Mouse (Mus musculus) embryo, embryonic 9.5 days (tissue): ENCODE measurements around the gene Cpt1b.
A peak's percentile ranks its signal among the peaks of the same experiment; 100 is the strongest.

Experiments used
- DNase-seq: peaks from one replicate; pipeline ENCODE4 v3.0.0-alpha.2; 2017; ENCODE audit errors: extremely low spot score

Gene Cpt1b

GRCm38 (mm10) chr15:89425711-89426121, at the start of gene Cpt1b:
Gene Cpt1b, minus strand, starts transcription at chr15:89425863.
- DNase-seq = peak; percentile 20

GRCm38 (mm10) chr15:89475293-89475600, 49.6 kb upstream of the Cpt1b start:
- DNase-seq = no peak

- DNase-seq = no peak
Observed at GRCm38 (mm10) chr15:89474596-89475292, 49.1 kb upstream of the Cpt1b start.

- DNase-seq = no peak
Observed at GRCm38 (mm10) chr15:89473921-89474320, 48.3 kb upstream of the Cpt1b start.

GRCm38 (mm10) chr15:89473370-89473769, 47.7 kb upstream of the Cpt1b start:
- DNase-seq = no peak

GRCm38 (mm10) chr15:89471476-89471875, 45.8 kb upstream of the Cpt1b start:
- DNase-seq = no peak

GRCm38 (mm10) chr15:89468577-89468976, 42.9 kb upstream of the Cpt1b start:
- no peak for DNase-seq

GRCm38 (mm10) chr15:89465052-89465451, 39.4 kb upstream of the Cpt1b start:
- no peak for DNase-seq

- DNase-seq = no peak
Observed at GRCm38 (mm10) chr15:89463334-89464235, 37.9 kb upstream of the Cpt1b start.

- DNase-seq = no peak
Observed at GRCm38 (mm10) chr15:89462176-89462575, 36.5 kb upstream of the Cpt1b start.

- no peak for DNase-seq
Observed at GRCm38 (mm10) chr15:89461321-89461720, 35.7 kb upstream of the Cpt1b start.

GRCm38 (mm10) chr15:89460298-89460697, 34.6 kb upstream of the Cpt1b start:
- no peak for DNase-seq

GRCm38 (mm10) chr15:89459821-89460220, 34.2 kb upstream of the Cpt1b start:
- no peak for DNase-seq

GRCm38 (mm10) chr15:89458942-89459341, 33.3 kb upstream of the Cpt1b start:
- DNase-seq = no peak

GRCm38 (mm10) chr15:89455642-89456041, 30.0 kb upstream of the Cpt1b start:
- DNase-seq = no peak

GRCm38 (mm10) chr15:89454857-89455256, 29.2 kb upstream of the Cpt1b start:
- DNase-seq = no peak

GRCm38 (mm10) chr15:89453865-89454478, 28.3 kb upstream of the Cpt1b start, which contains the start of gene Mapk8ip2:
Gene Mapk8ip2, plus strand, starts transcription at chr15:89453913.
- peak; percentile 48 for DNase-seq

- DNase-seq = peak; percentile 69
Observed at GRCm38 (mm10) chr15:89452906-89453864, 27.5 kb upstream of the Cpt1b start.

- no peak for DNase-seq
Observed at GRCm38 (mm10) chr15:89442486-89443070, 16.9 kb upstream of the Cpt1b start.

- DNase-seq = no peak
Observed at GRCm38 (mm10) chr15:89435878-89436277, 10.2 kb upstream of the Cpt1b start.

- DNase-seq = no peak
Observed at GRCm38 (mm10) chr15:89434136-89434535, 8.5 kb upstream of the Cpt1b start.
